Mouse (Mus musculus): ENCODE results near the gene Eif3i.

- TF ChIP-seq POLR2A (IDR thresholded peaks at IDR 0.05; ENCODE audit: extremely low read depth, insufficient read depth, low read length) (no peak), CTCF (IDR thresholded peaks at IDR 0.05; ENCODE audit: low read depth, low read length) (no peak)
Observed at GRCm38 (mm10) chr4:129614093-129614492, 13.6 kb upstream of the Eif3i start, which contains the start of gene Dcdc2b.
